21 mouse cellular contexts compared by ENCODE assay signal in genomic region chr17:51278094-51278493, GRCm38 (mm10).
"Had no signal": no experiment of that assay in that cellular context is flagged by ENCODE, and none has a peak within 500 bp of the region (broad histone marks: within the 10 kb centered on the region; RNA-seq: fewer than 3 reads in every experiment).

No protein-coding gene starts in this region.

- H3K27me3 ChIP-seq: limb, embryonic 13.5 days; midbrain, embryonic 12.5 days; midbrain, embryonic 15.5 days; neural tube, embryonic 12.5 days; neural tube, embryonic 15.5 days; stomach, embryonic 15.5 days had no signal

- H3K4me1 ChIP-seq: limb, embryonic 10.5 days; limb, embryonic 13.5 days; midbrain, embryonic 12.5 days; midbrain, embryonic 15.5 days; neural tube, embryonic 12.5 days; neural tube, embryonic 15.5 days; stomach, embryonic 15.5 days had no signal

- H3K4me2 ChIP-seq: limb, embryonic 13.5 days; lung, embryonic 14.5 days; midbrain, embryonic 12.5 days; midbrain, embryonic 15.5 days; neural tube, embryonic 12.5 days; neural tube, embryonic 15.5 days; stomach, embryonic 15.5 days had no signal

- H3K36me3 ChIP-seq: limb, embryonic 10.5 days; limb, embryonic 13.5 days; midbrain, embryonic 12.5 days; midbrain, embryonic 15.5 days; neural tube, embryonic 12.5 days; neural tube, embryonic 15.5 days; stomach, embryonic 15.5 days had no signal

- H3K27ac ChIP-seq: layer of hippocampus, adult 2 months; limb, embryonic 10.5 days; limb, embryonic 13.5 days; macrophage; midbrain, embryonic 12.5 days; midbrain, embryonic 15.5 days; neural tube, embryonic 12.5 days; neural tube, embryonic 15.5 days; stomach, embryonic 15.5 days had no signal

- H3K9ac ChIP-seq: limb, embryonic 13.5 days; lung, embryonic 14.5 days; midbrain, embryonic 12.5 days; midbrain, embryonic 15.5 days; neural tube, embryonic 12.5 days; neural tube, embryonic 15.5 days; stomach, embryonic 15.5 days had no signal

- DNase-seq: kidney, adult 18-20 months; kidney, adult 9 months; kidney, postnatal 14 days; kidney, postnatal 4 days; layer of hippocampus, adult 9-11 months; lung, embryonic 14.5 days; right cerebral cortex, postnatal 25 days; spleen, adult 18-20 months; thymus, postnatal 25 days had no signal

- ATAC-seq: inflammation-experienced regulatory T-cells, adult 6 months; intestine, embryonic 16.5 days; lung, postnatal 0 days; midbrain, embryonic 15.5 days had no signal

- H3K4me3 ChIP-seq: layer of hippocampus, adult 2 months; limb, embryonic 10.5 days; limb, embryonic 13.5 days; midbrain, embryonic 12.5 days; midbrain, embryonic 15.5 days; neural tube, embryonic 12.5 days; neural tube, embryonic 15.5 days; stomach, embryonic 15.5 days had no signal

- H3K9me3 ChIP-seq: limb, embryonic 10.5 days; limb, embryonic 13.5 days; midbrain, embryonic 12.5 days; midbrain, embryonic 15.5 days; neural tube, embryonic 12.5 days; neural tube, embryonic 15.5 days; stomach, embryonic 15.5 days had no signal
